Mouse (Mus musculus) heart, embryonic 10.5 days (tissue): ENCODE measurements at regions not wholly inside any gene's neighbourhood (a gene's known extent, or its start where the extent isn't known, plus 50 kb on each side); places are given as distances from the start of the nearest gene placed in this dataset.
"Not testable (repeated sequence)": the region's sequence is repeated elsewhere in the genome, so short reads cannot be mapped to it uniquely, and the experiment has no call there.

Source experiments
- DNase-seq: peaks from one replicate; pipeline ENCODE4 v3.0.0-alpha.2; 2017; ENCODE audit warnings: low spot score
- H3K27ac ChIP-seq: fragments of 300-500 bp; sonication (generic); 2 replicates; pipeline ENCODE4 v1.5.1; 2016; ENCODE audit warnings: mild to moderate bottlenecking
- H3K27me3 ChIP-seq: fragments of 300-500 bp; sonication (generic); 2 replicates; pipeline ENCODE4 v1.6.1; 2016; ENCODE audit warnings: mild to moderate bottlenecking; ENCODE audit not compliant: poor library complexity, insufficient read depth, severe bottlenecking
- H3K36me3 ChIP-seq: fragments of 300-500 bp; sonication (generic); 2 replicates; pipeline ENCODE4 v1.6.1; 2016; ENCODE audit warnings: mild to moderate bottlenecking, moderate library complexity
- H3K4me1 ChIP-seq: fragments of 300-500 bp; sonication (generic); 2 replicates; pipeline ENCODE4 v1.6.1; 2016; ENCODE audit warnings: mild to moderate bottlenecking
- H3K4me3 ChIP-seq: fragments of 300-500 bp; sonication (generic); 2 replicates; pipeline ENCODE4 v1.5.1; 2016; ENCODE audit warnings: mild to moderate bottlenecking, moderate library complexity
- H3K9me3 ChIP-seq: fragments of 300-500 bp; sonication (generic); 2 replicates; pipeline ENCODE4 v1.6.1; 2016; ENCODE audit warnings: mild to moderate bottlenecking, moderate library complexity
- WGBS: fragments of 180-500 bp; shearing (Covaris S2); methylation state at CpG from one replicate; pipeline ENCODE4 v1.1.7; 2016; 5-methylcytosine and 5-hydroxymethylcytosine counted together

- WGBS = 83% methylated on average over 6 of the region's 6 CpGs
- Histone ChIP-seq H3K9me3 (no peaks in the 10 kb centered on the region), H3K27me3 (no peaks in the 10 kb centered on the region), H3K4me1 (no peaks in the 10 kb centered on the region), H3K4me3 (no peak overlapping the region), H3K27ac (no peak overlapping the region), H3K36me3 (no peaks in the 10 kb centered on the region)
- peak; percentile 54 for DNase-seq
These were observed 93.4 kb upstream of the Dlg1 start for GRCm38 (mm10) chr16:31569871-31570270.

GRCm38 (mm10) chr16:31570311-31571139 is 92.7 kb upstream of the Dlg1 start:
- Histone ChIP-seq H3K4me3 (no peak overlapping the region), H3K4me1 (peaks cover 4% of the 10 kb centered on the region), H3K9me3 (no peaks in the 10 kb centered on the region), H3K36me3 (no peaks in the 10 kb centered on the region), H3K27me3 (no peaks in the 10 kb centered on the region), H3K27ac (no peak overlapping the region)
- whole genome bisulfite sequencing = 83% methylated on average over 20 of the region's 20 CpGs
- peak; percentile 67 for DNase-seq

- not testable (repeated sequence) for H3K27me3 ChIP-seq, H3K9me3 ChIP-seq, H3K27ac ChIP-seq, H3K36me3 ChIP-seq, H3K4me3 ChIP-seq
- peak; percentile 31 for DNase-seq
- H3K4me1 ChIP-seq = peaks cover 22% of the 10 kb centered on the region
- WGBS = 80% methylated on average over 9 of the region's 9 CpGs
These were observed 89.4 kb upstream of the Dlg1 start for GRCm38 (mm10) chr16:31573833-31574232.

- not testable (repeated sequence) for H3K4me3 ChIP-seq, H3K27ac ChIP-seq, H3K36me3 ChIP-seq, H3K9me3 ChIP-seq, H3K27me3 ChIP-seq
- H3K4me1 ChIP-seq = peaks cover 22% of the 10 kb centered on the region
- DNase-seq = peak; percentile 75
- WGBS = 27% methylated on average over 11 of the region's 11 CpGs
These were observed 87.6 kb upstream of the Dlg1 start for GRCm38 (mm10) chr16:31575646-31576045.

GRCm38 (mm10) chr16:31576422-31576821 is 86.8 kb upstream of the Dlg1 start:
- no peaks in the 10 kb centered on the region for H3K9me3 ChIP-seq
- H3K36me3 ChIP-seq = no peaks in the 10 kb centered on the region
- peak; percentile 65 for DNase-seq
- no peak overlapping the region for H3K4me3 ChIP-seq
- peaks cover 22% of the 10 kb centered on the region for H3K4me1 ChIP-seq
- WGBS = 62% methylated on average over 8 of the region's 8 CpGs
- H3K27me3 ChIP-seq = no peaks in the 10 kb centered on the region
- H3K27ac ChIP-seq = peak overlapping the region; percentile 6; the same call in 1 of the 2 replicates

GRCm38 (mm10) chr16:31577347-31577746 is 85.9 kb upstream of the Dlg1 start:
- no peak for DNase-seq

GRCm38 (mm10) chr16:31579318-31579717 is 83.9 kb upstream of the Dlg1 start:
- 87% methylated on average over 3 of the region's 3 CpGs for WGBS
- peak; percentile 51 for DNase-seq
- Histone ChIP-seq H3K36me3 (no peaks in the 10 kb centered on the region), H3K4me1 (peaks cover 22% of the 10 kb centered on the region), H3K9me3 (no peaks in the 10 kb centered on the region), H3K4me3 (no peak overlapping the region), H3K27ac (no peak overlapping the region), H3K27me3 (no peaks in the 10 kb centered on the region)

More at GRCm38 (mm10) chr16:31577347-31577746, 85.9 kb upstream of the Dlg1 start:
- H3K27ac ChIP-seq = no peak overlapping the region
- peaks cover 22% of the 10 kb centered on the region for H3K4me1 ChIP-seq
- H3K36me3 ChIP-seq = no peaks in the 10 kb centered on the region
- H3K4me3 ChIP-seq = no peak overlapping the region
- no peaks in the 10 kb centered on the region for H3K9me3 ChIP-seq
- 73% methylated on average over 7 of the region's 7 CpGs for WGBS
- H3K27me3 ChIP-seq = no peaks in the 10 kb centered on the region

GRCm38 (mm10) chr16:31580779-31581178 is 82.5 kb upstream of the Dlg1 start:
- WGBS = 88% methylated on average over 6 of the region's 6 CpGs
- H3K27ac ChIP-seq = no peak overlapping the region
- peak; percentile 53 for DNase-seq
- H3K27me3 ChIP-seq = no peaks in the 10 kb centered on the region
- peaks cover 16% of the 10 kb centered on the region for H3K4me1 ChIP-seq
- no peaks in the 10 kb centered on the region for H3K36me3 ChIP-seq
- no peak overlapping the region for H3K4me3 ChIP-seq
- no peaks in the 10 kb centered on the region for H3K9me3 ChIP-seq

- no peaks in the 10 kb centered on the region for H3K4me1 ChIP-seq
These were observed 80.4 kb upstream of the Dlg1 start for GRCm38 (mm10) chr16:31582885-31583284.

GRCm38 (mm10) chr16:31583627-31584026 is 79.6 kb upstream of the Dlg1 start:
- peak; percentile 47 for DNase-seq
- Histone ChIP-seq H3K36me3 (no peaks in the 10 kb centered on the region), H3K9me3 (no peaks in the 10 kb centered on the region), H3K4me1 (no peaks in the 10 kb centered on the region), H3K4me3 (no peak overlapping the region), H3K27ac (no peak overlapping the region), H3K27me3 (no peaks in the 10 kb centered on the region)
- 92% methylated on average over 2 of the region's 2 CpGs for WGBS

More at GRCm38 (mm10) chr16:31582885-31583284, 80.4 kb upstream of the Dlg1 start:
- whole genome bisulfite sequencing = 75% methylated on average over 4 of the region's 4 CpGs
- peak; percentile 60 for DNase-seq
- H3K27me3 ChIP-seq = no peaks in the 10 kb centered on the region
- H3K4me3 ChIP-seq = no peak overlapping the region
- no peaks in the 10 kb centered on the region for H3K9me3 ChIP-seq
- no peak overlapping the region for H3K27ac ChIP-seq
- no peaks in the 10 kb centered on the region for H3K36me3 ChIP-seq

GRCm38 (mm10) chr16:31584216-31584823 is 78.9 kb upstream of the Dlg1 start:
- WGBS = 67% methylated on average over 4 of the region's 4 CpGs
- DNase-seq = peak; percentile 61

GRCm38 (mm10) chr16:31587036-31587435 is 76.2 kb upstream of the Dlg1 start:
- Histone ChIP-seq H3K27me3 (no peaks in the 10 kb centered on the region), H3K4me1 (peaks cover 19% of the 10 kb centered on the region), H3K4me3 (no peak overlapping the region), H3K9me3 (no peaks in the 10 kb centered on the region), H3K36me3 (no peaks in the 10 kb centered on the region), H3K27ac (no peak overlapping the region)
- no peak for DNase-seq
- WGBS = 24% methylated on average over 1 of the region's 1 CpGs

More at GRCm38 (mm10) chr16:31584216-31584823, 78.9 kb upstream of the Dlg1 start:
- no peaks in the 10 kb centered on the region for H3K36me3 ChIP-seq
- no peak overlapping the region for H3K4me3 ChIP-seq
- H3K27ac ChIP-seq = no peak overlapping the region
- H3K27me3 ChIP-seq = no peaks in the 10 kb centered on the region
- H3K9me3 ChIP-seq = no peaks in the 10 kb centered on the region
- peaks cover 7% of the 10 kb centered on the region for H3K4me1 ChIP-seq

GRCm38 (mm10) chr16:31589576-31589975 is 73.7 kb upstream of the Dlg1 start:
- Histone ChIP-seq H3K4me3 (no peak overlapping the region), H3K4me1 (peaks cover 41% of the 10 kb centered on the region), H3K27ac (peak overlapping the region; percentile 42), H3K36me3 (no peaks in the 10 kb centered on the region), H3K9me3 (no peaks in the 10 kb centered on the region), H3K27me3 (no peaks in the 10 kb centered on the region)
- DNase-seq = no peak
- 47% methylated on average over 6 of the region's 6 CpGs for WGBS
